Mouse (Mus musculus): ENCODE measurements around the gene Tomm22. TPM values are rescaled to one million over a fixed set of nuclear protein-coding genes. Genes with fewer than 3 reads are reported as not detected.

The Tomm22 gene
- 118 and 129 TPM in 2 replicates for polyA plus RNA-seq (2012; rRNA removed)

DNA sequence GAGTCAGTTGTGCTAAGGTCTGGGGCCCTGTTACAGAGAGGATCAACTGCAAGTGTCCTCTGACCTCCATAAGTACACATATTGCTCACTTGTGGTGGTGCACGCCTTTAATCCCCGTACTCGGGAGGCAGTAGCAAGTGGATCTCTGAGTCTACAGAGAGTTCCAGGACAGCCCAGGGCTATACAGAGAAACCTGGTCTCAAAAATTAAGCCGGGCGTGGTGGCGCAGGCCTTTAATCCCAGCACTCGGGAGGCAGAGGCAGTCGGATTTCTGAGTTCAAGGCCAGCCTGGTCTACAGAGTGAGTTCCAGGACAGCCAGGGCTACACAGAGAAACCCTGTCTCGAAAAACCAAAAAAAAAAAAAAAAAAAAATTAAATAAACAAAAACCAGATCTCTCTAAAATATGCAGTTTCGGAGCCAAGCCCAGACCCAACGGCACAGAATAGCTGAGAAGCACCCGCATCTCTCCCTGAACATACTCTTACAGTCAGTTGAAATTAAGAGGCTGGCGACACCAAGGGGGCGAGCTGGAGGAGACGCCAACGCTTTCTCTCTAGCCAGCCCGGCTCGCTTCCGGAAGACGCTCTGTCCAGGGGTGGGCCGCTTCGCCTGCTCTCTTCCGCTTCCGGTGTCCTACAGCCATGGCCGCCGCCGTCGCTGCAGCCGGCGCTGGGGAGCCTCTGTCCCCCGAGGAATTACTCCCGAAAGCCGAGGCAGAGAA, at the start of gene Tomm22:
Tomm22 (plus strand) TSS at position 613 of the 723 bp plus-strand sequence.

DNA sequence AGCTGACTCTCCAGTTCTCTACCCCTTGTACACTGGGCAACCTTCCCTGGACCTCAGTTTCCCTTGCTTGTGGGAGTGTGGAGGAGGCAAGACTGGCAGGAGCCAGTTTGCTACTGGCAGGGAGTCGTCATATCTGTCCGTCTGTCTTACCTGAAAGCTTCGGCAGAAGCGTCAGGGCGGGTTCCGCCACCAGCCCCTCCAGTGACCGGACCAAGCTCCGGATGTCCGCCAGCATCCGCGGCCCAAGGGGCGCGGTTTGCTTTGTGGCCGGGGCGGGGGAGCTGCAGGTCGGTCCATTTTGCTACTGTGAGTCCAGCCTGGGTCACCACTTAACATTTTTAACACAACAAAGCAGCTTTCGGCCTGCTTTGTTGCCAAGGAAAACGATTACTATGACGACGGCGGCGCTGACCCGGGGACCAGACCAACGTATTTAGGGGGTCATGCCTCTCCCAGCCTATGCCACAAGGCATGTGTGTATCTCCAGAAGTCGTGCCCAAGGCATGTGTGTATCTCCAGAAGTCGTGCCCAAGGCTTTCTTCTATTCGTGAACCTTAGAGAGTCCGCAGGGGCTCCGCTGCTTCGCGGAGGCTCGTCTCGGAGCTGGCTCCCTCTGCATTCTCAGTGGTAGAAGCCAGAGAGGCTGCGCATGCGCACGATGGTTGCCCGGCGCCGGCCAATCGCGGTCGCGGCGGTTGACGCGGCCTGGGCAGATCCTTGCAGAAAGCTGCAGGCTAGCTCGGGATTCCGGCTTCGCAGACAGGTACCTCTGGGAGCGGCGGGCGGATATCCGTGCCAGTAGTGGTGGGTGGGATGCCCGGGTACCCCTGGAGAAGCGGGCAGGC, 11.9 kb upstream of the Tomm22 start, which contains the start of the genes Fam227a and Cby1:
Fam227a (minus strand) TSS at position 426 of the 845 bp plus-strand sequence.
Cby1 (plus strand) TSS at position 669 of the 845 bp plus-strand sequence.

DNA sequence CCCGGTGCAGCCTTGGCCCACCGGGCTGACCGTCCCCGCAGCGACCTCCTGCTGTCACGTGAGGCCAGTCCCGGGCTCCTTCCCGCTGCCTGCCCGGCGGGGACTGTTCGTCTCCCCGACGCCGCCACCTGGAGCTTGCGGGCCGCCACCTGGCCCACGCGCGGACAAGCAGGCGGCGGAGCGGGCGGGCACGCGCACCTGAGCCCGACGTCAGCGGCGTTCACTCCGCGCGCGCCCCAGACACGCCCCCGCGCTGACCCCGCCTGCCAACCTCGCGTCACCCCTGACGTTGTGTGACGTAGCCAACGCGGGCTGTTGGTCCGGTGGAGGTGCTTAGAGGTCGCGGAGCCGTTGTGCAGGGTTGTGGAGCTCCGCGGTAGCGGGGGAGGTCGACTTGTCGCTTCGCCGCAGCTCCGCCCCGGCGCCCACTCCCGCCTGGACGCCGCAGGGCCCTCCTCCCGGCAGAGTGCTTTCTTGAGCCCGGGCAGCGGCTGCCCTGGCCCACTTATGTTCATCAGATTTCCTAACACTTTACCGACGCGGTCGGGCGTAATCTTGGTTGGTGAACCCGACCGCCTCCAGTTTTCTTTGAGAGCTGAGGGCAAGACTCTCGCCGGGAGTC, 17.1 kb downstream of the Tomm22 start, which contains the start of gene Josd1:
Josd1 (minus strand) TSS at position 274 of the 622 bp plus-strand sequence.

DNA sequence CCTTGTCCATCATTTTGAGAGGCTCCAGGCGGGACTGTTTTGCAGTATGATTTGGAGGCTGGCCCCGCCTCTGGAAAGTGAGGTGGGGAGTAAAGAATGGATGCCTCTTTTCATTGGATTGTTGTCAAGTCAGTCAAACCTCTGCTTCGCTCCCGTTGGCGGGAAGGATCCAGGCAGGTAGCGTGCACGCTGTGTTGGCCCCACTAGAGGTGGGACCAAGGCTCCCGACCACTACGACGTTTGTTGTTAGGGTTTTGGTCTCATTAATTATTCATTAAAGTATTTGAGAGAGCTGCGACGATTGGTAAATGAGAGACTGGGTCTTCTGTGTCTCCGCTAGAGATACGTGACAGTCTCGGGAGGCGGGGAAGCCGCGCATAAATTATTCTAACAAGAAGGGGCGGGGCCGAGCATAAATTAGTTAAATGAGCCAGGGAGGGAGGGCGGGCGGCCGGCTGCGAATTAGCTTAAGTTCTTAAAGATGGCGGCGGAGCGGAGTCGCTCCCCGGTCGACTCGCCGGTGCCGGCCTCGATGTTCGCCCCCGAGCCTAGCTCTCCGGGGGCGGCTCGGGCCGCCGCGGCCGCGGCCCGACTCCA, 19.9 kb downstream of the Tomm22 start, which contains the start of gene Gtpbp1:
Gtpbp1 (plus strand) TSS at position 420 of the 597 bp plus-strand sequence.

Other genes starting within 250 kb of the Tomm22 start
- gene Csnk1e, start 215.3 kb upstream of the Tomm22 start, polyA plus RNA-seq (2012; rRNA removed) = 296 and 357 TPM in 2 replicates
- 4.9 and 7.1 TPM in 2 replicates for gene Kcnj4, start 165.6 kb upstream of the Tomm22 start, polyA plus RNA-seq (2012; rRNA removed)
- 4.6 and 9.2 TPM in 2 replicates for gene Kdelr3, start 154.4 kb upstream of the Tomm22 start, polyA plus RNA-seq (2012; rRNA removed)
- gene Ddx17, start 124.1 kb upstream of the Tomm22 start, polyA plus RNA-seq (2012; rRNA removed) = 696 and 697 TPM in 2 replicates
- 4.5 and 4.9 TPM in 2 replicates for gene Dmc1, start 65.8 kb upstream of the Tomm22 start, polyA plus RNA-seq (2012; rRNA removed)
- gene Fam227a, start 11.9 kb upstream of the Tomm22 start, polyA plus RNA-seq (2012; rRNA removed) = 28.3 and 30.0 TPM in 2 replicates
- 39.3 and 40.3 TPM in 2 replicates for gene Cby1, start 11.7 kb upstream of the Tomm22 start, polyA plus RNA-seq (2012; rRNA removed)
- gene Josd1, start 17.1 kb downstream of the Tomm22 start, polyA plus RNA-seq (2012; rRNA removed) = 39.8 and 41.7 TPM in 2 replicates
- gene Gtpbp1, start 20.0 kb downstream of the Tomm22 start, polyA plus RNA-seq (2012; rRNA removed) = 33.6 and 39.4 TPM in 2 replicates
- 31.2 and 33.9 TPM in 2 replicates for gene Sun2, start 71.7 kb downstream of the Tomm22 start, polyA plus RNA-seq (2012; rRNA removed)
- gene Dnal4, start 107.0 kb downstream of the Tomm22 start, polyA plus RNA-seq (2012; rRNA removed) = 73.9 and 74.6 TPM in 2 replicates
- gene Nptxr, start 133.9 kb downstream of the Tomm22 start, polyA plus RNA-seq (2012; rRNA removed) = 51.4 and 51.5 TPM in 2 replicates
- gene Npcd, start 163.4 kb downstream of the Tomm22 start, polyA plus RNA-seq (2012; rRNA removed) = 1.4 and 1.7 TPM in 2 replicates
- 83.6 and 87.3 TPM in 2 replicates for gene Cbx6, start 163.8 kb downstream of the Tomm22 start, polyA plus RNA-seq (2012; rRNA removed)
- 5.1 and 5.2 TPM in 2 replicates for gene Apobec3, start 220.8 kb downstream of the Tomm22 start, polyA plus RNA-seq (2012; rRNA removed)

Measured in central nervous system, embryonic 18 days (tissue).